Mouse (Mus musculus) heart, adult 2 months (tissue): ENCODE measurements around the gene Tnfsf13. TPM values are rescaled to one million over a fixed set of nuclear protein-coding genes. Genes with fewer than 3 reads are reported as not detected.

Experiments used
- DNase-seq, 2 experiments: peaks; one replicate each; pipeline ENCODE4 v3.0.0; 2021
- H3K27ac ChIP-seq: fragments of 200-600 bp; 2 replicates; pipeline ENCODE4 v1.8.1; 2022
- H3K27me3 ChIP-seq: fragments of 200-500 bp; 2 replicates; pipeline ENCODE4 v1.6.1; 2012; ENCODE audit warnings: mild to moderate bottlenecking, low read length, inconsistent platforms, mixed read lengths; ENCODE audit not compliant: control insufficient read depth, insufficient read depth
- H3K36me3 ChIP-seq: fragments of 200-500 bp; 2 replicates; pipeline ENCODE4 v1.6.1; 2012; ENCODE audit warnings: low read length, inconsistent platforms; ENCODE audit not compliant: control insufficient read depth, insufficient read depth
- H3K4me1 ChIP-seq: fragments of 200-500 bp; 2 replicates; pipeline ENCODE4 v1.6.1; 2011; ENCODE audit warnings: low read length; ENCODE audit not compliant: control insufficient read depth, insufficient read depth
- H3K4me3 ChIP-seq: fragments of 200-600 bp; 2 replicates; pipeline ENCODE4 v1.8.1; 2022
- H3K79me2 ChIP-seq: fragments of 200-500 bp; replicated peaks from 2 replicates; pipeline ENCODE4 v1.6.1; 2012; ENCODE audit warnings: mild to moderate bottlenecking, inconsistent platforms, low read length, moderate library complexity, mixed read lengths; ENCODE audit not compliant: control insufficient read depth, insufficient read depth
- H3K9ac ChIP-seq: fragments of 200-500 bp; 2 replicates; pipeline ENCODE4 v1.6.1; 2012; ENCODE audit warnings: low read depth, mild to moderate bottlenecking, control low read depth, inconsistent platforms, low read length, mixed read lengths
- CTCF ChIP-seq: fragments of 200-600 bp; IDR thresholded peaks from 2 replicates; pipeline ENCODE4 v1.8.1; 2022; ENCODE audit warnings: antibody characterized with exemption, mild to moderate bottlenecking, moderate library complexity
- EP300 ChIP-seq: fragments of 200-500 bp; IDR thresholded peaks from 2 replicates; pipeline ENCODE4 v1.6.1; 2011; ENCODE audit warnings: low read depth, low read length, control low read depth; ENCODE audit not compliant: insufficient read depth
- POLR2A ChIP-seq: fragments of 200-500 bp; IDR thresholded peaks from 2 replicates; pipeline ENCODE4 v1.6.1; 2011; ENCODE audit warnings: mild to moderate bottlenecking, low read depth, low read length, control low read depth; ENCODE audit not compliant: insufficient read depth
- WGBS: fragments of 180-500 bp; shearing (Covaris S2); methylation state at CpG from one replicate; pipeline ENCODE4 v1.1.7; 2018; 5-methylcytosine and 5-hydroxymethylcytosine counted together
- intact Hi-C: fragments of 180-260 bp; cut with DNase I; formaldehyde crosslinking; loops from one replicate; pipeline ENCODE4 v1.15.1; 2025
- polyA plus RNA-seq: library from polyadenylated mRNA; depleted of rRNA; stranded (reverse); fragments of >200 nt; gene quantifications from 2 replicates; pipeline ENCODE4 v1.2.3, GENCODE M21; 2012
- total RNA-seq, 2 experiments: library from RNA; stranded (reverse); gene quantifications; 2 replicates each; pipeline ENCODE4 v1.2.3; 2021

Tnfsf13 gene
- total and polyA plus RNA-seq, 3 experiments = 1.4 to 3.2 (median 2.9) TPM

- no peak overlapping the region for H3K4me3 ChIP-seq
- no peak for DNase-seq
- no peak for TF ChIP-seq EP300
- H3K9ac ChIP-seq = peak overlapping the region; percentile 10; the same call in 1 of the 2 replicates
- no peaks in the 10 kb centered on the region for H3K36me3 ChIP-seq
- no peaks in the 10 kb centered on the region for H3K79me2 ChIP-seq
- intact Hi-C loops = loop anchor here (2.0 kb wide), 1 partner anchor 27 kb away; no protein-coding TSS in a partner anchor
- WGBS = 53% methylated on average over 5 of the region's 5 CpGs
- no peak overlapping the region for H3K27ac ChIP-seq
- H3K4me1 ChIP-seq = peaks cover 2% of the 10 kb centered on the region
- no peaks in the 10 kb centered on the region for H3K27me3 ChIP-seq
Measured at GRCm38 (mm10) chr11:69656065-69656455, 29.5 kb downstream of the Tnfsf13 start.

GRCm38 (mm10) chr11:69655264-69656064, 30.1 kb downstream of the Tnfsf13 start, which contains the start of gene Sox15:
Gene Sox15, plus strand, starts transcription at chr11:69655314.
- Histone ChIP-seq H3K9ac (peak within 1 kb of the TSS; percentile 10; the same call in 1 of the 2 replicates), H3K36me3 (no peaks in the 10 kb centered on the region), H3K79me2 (no peaks in the 10 kb centered on the region), H3K27ac (no peak within 1 kb of the TSS), H3K27me3 (no peaks in the 10 kb centered on the region), H3K4me3 (no peak within 1 kb of the TSS), H3K4me1 (peaks cover 2% of the 10 kb centered on the region)
- intact Hi-C loops = loop anchor here (2.0 kb wide), 2 partner anchors 27 to 99 kb away; no protein-coding TSS in a partner anchor
- 24% methylated on average over 34 of the region's 34 CpGs for WGBS
- peak; percentile 70 to 76 for DNase-seq
- peak; percentile 90 for TF ChIP-seq CTCF
- no peak for TF ChIP-seq EP300

DNA sequence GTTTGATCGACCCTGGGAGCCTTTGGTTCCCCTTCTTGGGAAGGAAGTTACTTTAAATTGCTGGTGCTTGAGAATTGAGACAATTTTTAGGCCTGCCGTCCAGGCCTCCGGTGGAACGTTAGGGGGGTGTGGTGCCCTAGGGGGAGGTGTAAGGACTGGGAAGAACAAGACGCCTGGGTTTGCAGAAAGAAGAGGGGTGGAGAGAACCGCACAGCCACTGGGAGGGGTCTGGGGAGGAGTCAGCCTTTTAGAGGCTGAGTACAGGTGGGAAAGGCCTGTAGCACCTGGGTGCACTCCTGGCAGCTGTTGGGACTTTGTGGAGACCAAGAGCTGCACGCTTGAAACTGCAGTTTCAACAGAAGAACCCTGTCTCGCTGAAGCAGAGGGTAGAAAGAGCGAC, 30.8 kb downstream of the Tnfsf13 start:
- no peak for DNase-seq
- TF ChIP-seq CTCF = no peak
- no peak for TF ChIP-seq POLR2A
- no peak for TF ChIP-seq EP300
- H3K36me3 ChIP-seq = no peaks in the 10 kb centered on the region
- WGBS = 46% methylated on average over 9 of the region's 9 CpGs
- H3K4me3 ChIP-seq = no peak overlapping the region
- no peaks in the 10 kb centered on the region for H3K27me3 ChIP-seq
- H3K9ac ChIP-seq = no peak overlapping the region
- H3K4me1 ChIP-seq = peaks cover 2% of the 10 kb centered on the region
- no peaks in the 10 kb centered on the region for H3K79me2 ChIP-seq
- no peak overlapping the region for H3K27ac ChIP-seq
- intact Hi-C loops = loop anchor here (2.0 kb wide), 1 partner anchor 100 kb away; no protein-coding TSS in a partner anchor

DNA sequence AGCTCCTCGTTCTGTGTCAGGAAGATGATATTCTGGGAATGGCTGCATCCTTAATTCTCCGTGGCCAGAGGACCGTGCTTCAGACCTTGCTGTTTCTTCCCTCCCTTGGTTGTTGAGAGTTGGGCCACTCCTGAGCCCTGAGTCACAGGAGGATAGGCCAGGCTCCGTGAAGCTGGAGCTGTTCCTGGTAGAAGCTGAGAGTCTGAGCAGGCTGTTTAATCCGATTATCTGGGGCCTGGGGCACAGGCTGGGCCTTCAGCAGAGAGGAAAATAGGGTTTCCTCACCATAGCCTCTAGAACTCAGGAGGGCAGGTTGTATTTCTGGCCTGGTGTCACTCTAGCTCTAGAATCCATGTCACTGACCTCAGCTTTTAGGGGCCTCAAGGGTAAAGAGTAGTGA, 32.2 kb downstream of the Tnfsf13 start:
- Histone ChIP-seq H3K27me3 (no peaks in the 10 kb centered on the region), H3K4me3 (no peak overlapping the region), H3K36me3 (no peaks in the 10 kb centered on the region), H3K27ac (no peak overlapping the region), H3K4me1 (peaks cover 2% of the 10 kb centered on the region), H3K79me2 (no peaks in the 10 kb centered on the region), H3K9ac (no peak overlapping the region)
- 55% methylated on average over 5 of the region's 5 CpGs for WGBS
- intact Hi-C loops = no loop called here
- TF ChIP-seq EP300 = no peak
- TF ChIP-seq POLR2A = no peak
- TF ChIP-seq CTCF = no peak
- DNase-seq = no peak

DNA sequence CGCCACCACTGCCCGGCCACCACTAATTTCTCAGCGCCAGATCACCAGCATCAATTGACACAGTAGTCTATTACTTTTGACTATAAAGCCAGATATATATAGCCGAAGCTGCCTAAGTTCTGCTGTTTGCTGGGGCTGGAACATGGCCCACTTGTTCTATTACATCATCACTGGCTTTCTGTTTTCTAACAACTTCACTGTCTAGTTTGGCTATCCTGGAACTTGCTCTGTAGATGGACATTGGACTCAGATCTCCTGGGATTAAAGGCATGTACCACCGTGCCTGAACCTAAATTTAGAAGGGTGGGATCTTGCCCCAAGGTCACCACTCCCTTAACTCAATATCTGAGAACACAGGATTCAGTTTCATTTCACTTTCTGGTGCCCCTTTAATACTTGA, 39.7 kb downstream of the Tnfsf13 start:
- H3K4me1 ChIP-seq = no peaks in the 10 kb centered on the region
- H3K9ac ChIP-seq = no peak overlapping the region
- WGBS = 69% methylated on average over 5 of the region's 5 CpGs
- DNase-seq = no peak
- peaks cover 5% of the 10 kb centered on the region for H3K36me3 ChIP-seq
- H3K27me3 ChIP-seq = no peaks in the 10 kb centered on the region
- H3K79me2 ChIP-seq = no peaks in the 10 kb centered on the region
- no peak for TF ChIP-seq CTCF
- TF ChIP-seq POLR2A = no peak
- TF ChIP-seq EP300 = no peak
- intact Hi-C loops = no loop called here
- H3K27ac ChIP-seq = no peak overlapping the region
- no peak overlapping the region for H3K4me3 ChIP-seq

DNA sequence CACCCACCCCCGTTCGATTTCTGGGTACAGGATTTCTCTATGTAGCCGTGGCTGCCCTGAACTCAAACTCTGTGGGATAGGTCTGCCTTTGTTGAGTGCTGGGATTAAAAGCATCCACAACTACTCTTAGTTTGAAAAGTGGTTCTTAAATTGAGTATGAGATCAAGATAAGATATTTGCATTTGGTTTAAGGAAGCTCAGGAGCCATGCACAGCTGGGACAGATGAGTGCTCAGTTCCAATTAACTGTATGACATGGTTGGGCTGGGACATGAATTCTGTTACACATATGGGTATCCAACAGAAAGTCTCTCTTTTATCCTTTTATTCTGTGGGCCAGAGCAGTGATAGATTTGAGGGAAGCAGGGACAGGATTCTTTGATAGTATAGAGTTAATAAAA, 50.1 kb downstream of the Tnfsf13 start:
- H3K4me3 ChIP-seq = no peak overlapping the region
- H3K36me3 ChIP-seq = peaks cover 19% of the 10 kb centered on the region
- peaks cover 2% of the 10 kb centered on the region for H3K79me2 ChIP-seq
- H3K4me1 ChIP-seq = peaks cover 5% of the 10 kb centered on the region
- H3K27me3 ChIP-seq = no peaks in the 10 kb centered on the region
- TF ChIP-seq POLR2A = no peak
- intact Hi-C loops = no loop called here
- H3K9ac ChIP-seq = no peak overlapping the region
- WGBS = 77% methylated on average over 3 of the region's 3 CpGs
- DNase-seq = no peak
- H3K27ac ChIP-seq = no peak overlapping the region
